Mouse (Mus musculus): ENCODE measurements around the gene Taok2. TPM values are rescaled to one million over a fixed set of nuclear protein-coding genes. Genes with fewer than 3 reads are reported as not detected.

Gene Taok2
- total and polyA plus RNA-seq, 2 experiments from 2014 or later, result 20.9 to 47.9 TPM

DNA sequence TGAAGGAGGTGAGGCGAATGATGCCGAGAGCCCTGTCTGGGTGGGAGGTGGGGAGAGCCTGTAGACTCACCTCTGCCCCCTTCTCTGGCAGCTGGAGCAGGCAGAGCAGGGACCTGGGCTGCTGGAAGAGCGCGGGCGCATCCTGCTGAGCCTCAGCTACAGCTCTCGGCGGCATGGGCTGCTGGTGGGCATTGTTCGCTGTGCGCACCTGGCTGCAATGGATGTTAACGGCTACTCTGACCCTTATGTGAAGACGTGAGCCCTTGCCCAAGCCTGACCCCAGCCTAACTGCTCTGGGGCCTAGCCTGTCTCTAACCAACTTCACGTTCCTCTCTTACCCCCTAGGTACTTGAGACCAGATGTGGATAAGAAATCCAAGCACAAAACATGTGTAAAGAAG lies 33.3 kb downstream of the Taok2 start:
- 52% methylated on average over 12 of the region's 12 CpGs for WGBS
- ATAC-seq (ENCODE audit: insufficient read depth, low read depth) (no peak), DNase-seq (ENCODE audit: low spot score) (no peak)
- Histone ChIP-seq H3K4me3 (ENCODE audit: low read depth, low read length) (no peak overlapping the region), H3K9me3 (replicated peaks; ENCODE audit: control insufficient read depth, low read length) (no peaks in the 10 kb centered on the region), H3K4me2 (ENCODE audit: low read depth, low read length) (no peak overlapping the region), H3K9ac (replicated peaks; ENCODE audit: low read depth, low read length) (no peak overlapping the region), H3K36me3 (replicated peaks; ENCODE audit: control insufficient read depth, insufficient read depth, low read length) (peaks cover 45% of the 10 kb centered on the region), H3K4me1 (ENCODE audit: control insufficient read depth, insufficient read depth) (no peaks in the 10 kb centered on the region), H3K27me3 (ENCODE audit: control insufficient read depth, insufficient read depth, low read length) (peaks cover 41% of the 10 kb centered on the region), H3K27ac (ENCODE audit: low read depth) (no peak overlapping the region)
- TF ChIP-seq EP300 (IDR thresholded peaks at IDR 0.05; ENCODE audit: low read depth) (no peak), CTCF (IDR thresholded peaks at IDR 0.05; ENCODE audit: low read depth) (no peak)

DNA sequence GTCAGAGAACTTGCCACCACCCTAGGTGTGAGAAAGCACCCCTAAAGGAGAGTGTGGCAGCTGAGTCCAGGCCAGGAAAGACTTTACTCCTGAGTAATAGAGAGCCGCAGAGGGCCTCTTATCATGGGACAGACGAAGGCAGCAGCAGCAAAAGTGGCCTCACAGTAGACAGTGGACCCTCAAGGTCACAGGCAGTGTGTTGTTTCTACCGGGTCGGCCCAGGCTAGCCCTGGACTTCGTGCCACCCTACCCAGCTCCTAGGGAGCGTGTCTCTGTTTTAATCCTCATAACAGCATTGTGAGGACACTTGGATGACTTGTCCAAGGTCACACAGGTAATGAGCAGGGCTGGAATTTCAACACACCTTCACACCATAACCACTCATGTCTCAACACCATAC lies 34.3 kb downstream of the Taok2 start:
- 54% methylated on average over 6 of the region's 6 CpGs for WGBS
- H3K9me3 ChIP-seq (replicated peaks; ENCODE audit: control insufficient read depth, low read length), result no peaks in the 10 kb centered on the region

GRCm38 (mm10) chr7:126848794-126849193 lies 35.7 kb downstream of the Taok2 start:
- DNase-seq (ENCODE audit: low spot score) (no peak), ATAC-seq (ENCODE audit: insufficient read depth, low read depth) (no peak)
- Histone ChIP-seq H3K4me1 (ENCODE audit: control insufficient read depth, insufficient read depth) (no peaks in the 10 kb centered on the region), H3K9me3 (replicated peaks; ENCODE audit: control insufficient read depth, low read length) (no peaks in the 10 kb centered on the region), H3K27ac (ENCODE audit: low read depth) (no peak overlapping the region), H3K27me3 (ENCODE audit: control insufficient read depth, insufficient read depth, low read length) (peaks cover 49% of the 10 kb centered on the region), H3K9ac (replicated peaks; ENCODE audit: low read depth, low read length) (no peak overlapping the region), H3K4me3 (ENCODE audit: low read depth, low read length) (no peak overlapping the region), H3K4me2 (ENCODE audit: low read depth, low read length) (no peak overlapping the region), H3K36me3 (replicated peaks; ENCODE audit: control insufficient read depth, insufficient read depth, low read length) (peaks cover 22% of the 10 kb centered on the region)
- no peak for TF ChIP-seq EP300 (IDR thresholded peaks at IDR 0.05; ENCODE audit: low read depth)
- TF ChIP-seq CTCF (IDR thresholded peaks at IDR 0.05; ENCODE audit: low read depth), result no peak
- WGBS, result 26% methylated on average over 10 of the region's 10 CpGs

More for the DNA sequence above, 34.3 kb downstream of the Taok2 start:
- Histone ChIP-seq H3K9ac (replicated peaks; ENCODE audit: low read depth, low read length) (no peak overlapping the region), H3K27me3 (ENCODE audit: control insufficient read depth, insufficient read depth, low read length) (peaks cover 49% of the 10 kb centered on the region), H3K4me2 (ENCODE audit: low read depth, low read length) (no peak overlapping the region), H3K4me1 (ENCODE audit: control insufficient read depth, insufficient read depth) (no peaks in the 10 kb centered on the region), H3K36me3 (replicated peaks; ENCODE audit: control insufficient read depth, insufficient read depth, low read length) (peaks cover 35% of the 10 kb centered on the region), H3K4me3 (ENCODE audit: low read depth, low read length) (no peak overlapping the region), H3K27ac (ENCODE audit: low read depth) (no peak overlapping the region)
- ATAC-seq (ENCODE audit: insufficient read depth, low read depth) (no peak), DNase-seq (ENCODE audit: low spot score) (no peak)
- no peak for TF ChIP-seq CTCF (IDR thresholded peaks at IDR 0.05; ENCODE audit: low read depth)
- no peak for TF ChIP-seq EP300 (IDR thresholded peaks at IDR 0.05; ENCODE audit: low read depth)

- WGBS, result 1% methylated on average over 71 of the region's 74 CpGs
- Histone ChIP-seq H3K9me3 (replicated peaks; ENCODE audit: control insufficient read depth, low read length) (no peaks in the 10 kb centered on the region), H3K9ac (replicated peaks; ENCODE audit: low read depth, low read length) (no peak overlapping the region), H3K27ac (ENCODE audit: low read depth) (no peak overlapping the region), H3K4me3 (ENCODE audit: low read depth, low read length) (peak overlapping the region; percentile 44), H3K4me2 (ENCODE audit: low read depth, low read length) (peak overlapping the region; percentile 67), H3K4me1 (ENCODE audit: control insufficient read depth, insufficient read depth) (no peaks in the 10 kb centered on the region), H3K36me3 (replicated peaks; ENCODE audit: control insufficient read depth, insufficient read depth, low read length) (peaks cover 11% of the 10 kb centered on the region), H3K27me3 (ENCODE audit: control insufficient read depth, insufficient read depth, low read length) (peaks cover 49% of the 10 kb centered on the region)
- ATAC-seq (ENCODE audit: insufficient read depth, low read depth) (no peak), DNase-seq (ENCODE audit: low spot score) (no peak)
- TF ChIP-seq CTCF (IDR thresholded peaks at IDR 0.05; ENCODE audit: low read depth), result no peak
- no peak for TF ChIP-seq EP300 (IDR thresholded peaks at IDR 0.05; ENCODE audit: low read depth)
Observed at GRCm38 (mm10) chr7:126847421-126848398, 36.8 kb downstream of the Taok2 start.

DNA sequence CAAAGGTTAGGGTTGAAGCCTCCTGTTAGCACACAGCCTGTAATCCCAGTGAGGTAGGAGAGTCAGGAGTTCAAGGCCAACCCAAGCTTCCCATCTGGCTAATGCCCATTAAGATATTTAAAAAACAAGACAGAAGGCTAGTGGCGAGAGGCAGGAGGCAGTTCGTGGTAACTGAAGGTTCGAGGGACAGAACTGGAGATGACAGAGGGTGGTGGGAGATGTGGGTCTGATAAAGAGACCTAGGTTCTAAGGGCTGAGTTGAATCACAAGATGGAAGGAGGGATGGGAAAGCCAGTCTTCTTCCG lies 37.4 kb downstream of the Taok2 start, which contains the start of gene Doc2a:
Gene Doc2a (plus strand): TSS at position 301 of the 305 bp plus-strand sequence.
- Histone ChIP-seq H3K4me2 (ENCODE audit: low read depth, low read length) (peak within 1 kb of the TSS; percentile 67), H3K36me3 (replicated peaks; ENCODE audit: control insufficient read depth, insufficient read depth, low read length) (peaks cover 4% of the 10 kb centered on the region; the same call in 1 of the 2 replicates), H3K27me3 (ENCODE audit: control insufficient read depth, insufficient read depth, low read length) (peaks cover 49% of the 10 kb centered on the region), H3K9ac (replicated peaks; ENCODE audit: low read depth, low read length) (no peak within 1 kb of the TSS), H3K9me3 (replicated peaks; ENCODE audit: control insufficient read depth, low read length) (no peaks in the 10 kb centered on the region), H3K4me1 (ENCODE audit: control insufficient read depth, insufficient read depth) (no peaks in the 10 kb centered on the region), H3K27ac (ENCODE audit: low read depth) (no peak within 1 kb of the TSS), H3K4me3 (ENCODE audit: low read depth, low read length) (peak within 1 kb of the TSS; percentile 44)
- no peak for TF ChIP-seq EP300 (IDR thresholded peaks at IDR 0.05; ENCODE audit: low read depth)
- TF ChIP-seq CTCF (IDR thresholded peaks at IDR 0.05; ENCODE audit: low read depth), result no peak
- ATAC-seq (ENCODE audit: insufficient read depth, low read depth), result no peak
- WGBS, result 41% methylated on average over 4 of the region's 4 CpGs
- DNase-seq (ENCODE audit: low spot score), result no peak
